Mouse (Mus musculus) midbrain, postnatal 0 days (tissue): Measurements from ENCODE around the gene Aacs. TPM values are rescaled to one million over a fixed set of nuclear protein-coding genes. Genes with fewer than 3 reads are reported as not detected.

Experiments used
- ATAC-seq: fragments of 200-750 bp; cut with Nextera tagmentation; 2 replicates; pipeline ENCODE4 v1.8.0; 2017; ENCODE audit warnings: moderate number of reproducible peaks, mild to moderate bottlenecking, moderate TSS enrichment, moderate library complexity; ENCODE audit not compliant: low FRiP score
- DNase-seq: peaks from one replicate; pipeline ENCODE4 v3.0.0-alpha.2; 2015; ENCODE audit warnings: low spot score
- H3K27ac ChIP-seq: fragments of 300-500 bp; sonication (generic); 2 replicates; pipeline ENCODE4 v1.5.1; 2014; ENCODE audit warnings: low read depth, mild to moderate bottlenecking, low read length, mixed read lengths
- H3K27me3 ChIP-seq: fragments of 300-500 bp; sonication (generic); 2 replicates; pipeline ENCODE4 v1.6.1; 2014; ENCODE audit warnings: low read length, control low read depth, mixed read lengths; ENCODE audit not compliant: insufficient read depth
- H3K36me3 ChIP-seq: fragments of 300-500 bp; sonication (generic); 2 replicates; pipeline ENCODE4 v1.6.1; 2014; ENCODE audit warnings: low read length, control low read depth, mixed read lengths; ENCODE audit not compliant: insufficient read depth
- H3K4me1 ChIP-seq: fragments of 300-500 bp; sonication (generic); 2 replicates; pipeline ENCODE4 v1.6.1; 2014; ENCODE audit warnings: mild to moderate bottlenecking, control low read depth, antibody characterized with exemption, low read length, mixed read lengths; ENCODE audit not compliant: insufficient read depth
- H3K4me2 ChIP-seq: fragments of 300-500 bp; sonication (generic); 2 replicates; pipeline ENCODE4 v1.6.1; 2014; ENCODE audit warnings: low read depth, mild to moderate bottlenecking, low read length, mixed read lengths; ENCODE audit not compliant: poor library complexity, severe bottlenecking
- H3K4me3 ChIP-seq: fragments of 300-500 bp; sonication (generic); 2 replicates; pipeline ENCODE4 v1.5.1; 2014; ENCODE audit warnings: low read depth, mild to moderate bottlenecking, low read length, moderate library complexity
- H3K9ac ChIP-seq: fragments of 300-500 bp; sonication (generic); replicated peaks from 2 replicates; pipeline ENCODE4 v1.6.1; 2014; ENCODE audit warnings: mild to moderate bottlenecking, low read length, moderate library complexity, mixed read lengths; ENCODE audit not compliant: poor library complexity, severe bottlenecking
- H3K9me3 ChIP-seq: fragments of 300-500 bp; sonication (generic); 2 replicates; pipeline ENCODE4 v1.6.1; 2016; ENCODE audit warnings: low read length, control low read depth
- CTCF ChIP-seq: IDR thresholded peaks from 2 replicates; pipeline ENCODE4 v1.5.1; 2016; ENCODE audit warnings: antibody characterized with exemption, mild to moderate bottlenecking
- WGBS: fragments of 180-500 bp; shearing (Covaris S2); extraction: QIAGEN DNeasy Blood & Tissue Kit; methylation state at CpG from one replicate; pipeline ENCODE4 v1.1.7; 2014; 5-methylcytosine and 5-hydroxymethylcytosine counted together
- polyA plus RNA-seq: library from polyadenylated mRNA; unstranded; fragments of >200 nt; fragmentation: Nextera tagmentation; extraction: Ambion mirVana; gene quantifications from 2 replicates; pipeline ENCODE4 v1.2.1, GENCODE M21; 2015
- total RNA-seq: library from RNA; depleted of rRNA; stranded (reverse); fragments of >200 nt; gene quantifications from 2 replicates; pipeline ENCODE4 v1.2.3, GENCODE M21; 2014

Aacs gene
- total and polyA plus RNA-seq, 2 experiments from 2014 or later, result 84.8 to 112 TPM

- DNase-seq (no peak), ATAC-seq (no peak)
- no peak overlapping the region for H3K4me2 ChIP-seq
- no peaks in the 10 kb centered on the region for H3K4me1 ChIP-seq
- 54% methylated on average over 5 of the region's 5 CpGs for WGBS
- peak; percentile 78 for TF ChIP-seq CTCF
- H3K9ac ChIP-seq, result no peak overlapping the region
- no peak overlapping the region for H3K4me3 ChIP-seq
- peaks cover 61% of the 10 kb centered on the region for H3K36me3 ChIP-seq
- H3K27me3 ChIP-seq, result no peaks in the 10 kb centered on the region
- H3K9me3 ChIP-seq, result no peaks in the 10 kb centered on the region
- no peak overlapping the region for H3K27ac ChIP-seq
Measured at GRCm38 (mm10) chr5:125509541-125509940, 33.9 kb downstream of the Aacs start.

DNA sequence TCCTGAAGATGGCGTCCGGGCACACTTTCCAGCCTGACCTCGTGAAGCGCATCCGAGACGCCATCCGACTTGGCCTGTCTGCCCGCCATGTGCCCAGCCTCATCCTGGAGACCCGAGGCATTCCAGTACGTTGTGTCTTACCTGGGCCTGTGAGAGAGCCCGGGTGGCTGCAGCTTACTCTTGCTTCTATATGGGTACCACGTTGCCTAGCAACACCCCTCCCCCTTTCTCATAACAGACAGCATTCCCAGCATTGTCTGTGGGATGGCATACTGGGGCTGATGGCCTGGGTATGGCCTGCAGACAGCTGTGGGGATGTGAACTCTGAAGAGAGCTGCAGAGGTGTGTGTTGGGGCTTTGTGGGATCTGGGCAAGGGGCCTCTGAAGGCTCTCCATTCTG, 39.4 kb downstream of the Aacs start:
- Histone ChIP-seq H3K27ac (no peak overlapping the region), H3K4me1 (no peaks in the 10 kb centered on the region), H3K9me3 (no peaks in the 10 kb centered on the region), H3K9ac (no peak overlapping the region), H3K4me3 (no peak overlapping the region), H3K27me3 (no peaks in the 10 kb centered on the region), H3K4me2 (no peak overlapping the region), H3K36me3 (peaks cover 63% of the 10 kb centered on the region)
- DNase-seq, result no peak
- no peak for ATAC-seq
- TF ChIP-seq CTCF, result no peak
- WGBS, result 84% methylated on average over 12 of the region's 12 CpGs

GRCm38 (mm10) chr5:125518640-125519039, 43.0 kb downstream of the Aacs start:
- 69% methylated on average over 5 of the region's 5 CpGs for WGBS
- Histone ChIP-seq H3K9ac (no peak overlapping the region), H3K4me2 (no peak overlapping the region), H3K9me3 (no peaks in the 10 kb centered on the region), H3K27me3 (no peaks in the 10 kb centered on the region), H3K27ac (no peak overlapping the region), H3K36me3 (peaks cover 37% of the 10 kb centered on the region), H3K4me1 (no peaks in the 10 kb centered on the region), H3K4me3 (no peak overlapping the region)
- ATAC-seq (no peak), DNase-seq (peak; percentile 55)
- peak; percentile 75 for TF ChIP-seq CTCF

- no peak overlapping the region for H3K4me3 ChIP-seq
- H3K36me3 ChIP-seq, result peaks cover 15% of the 10 kb centered on the region
- no peak overlapping the region for H3K4me2 ChIP-seq
- no peak for TF ChIP-seq CTCF
- H3K9me3 ChIP-seq, result no peaks in the 10 kb centered on the region
- H3K27ac ChIP-seq, result no peak overlapping the region
- ATAC-seq (no peak), DNase-seq (no peak)
- no peaks in the 10 kb centered on the region for H3K4me1 ChIP-seq
- H3K27me3 ChIP-seq, result no peaks in the 10 kb centered on the region
- no peak overlapping the region for H3K9ac ChIP-seq
- WGBS, result 25% methylated on average over 15 of the region's 15 CpGs
Measured at GRCm38 (mm10) chr5:125520930-125521590, 45.4 kb downstream of the Aacs start.

GRCm38 (mm10) chr5:125523361-125523760, 47.7 kb downstream of the Aacs start:
- H3K27me3 ChIP-seq, result no peaks in the 10 kb centered on the region
- H3K4me2 ChIP-seq, result no peak overlapping the region
- no peaks in the 10 kb centered on the region for H3K36me3 ChIP-seq
- DNase-seq (no peak), ATAC-seq (no peak)
- no peaks in the 10 kb centered on the region for H3K9me3 ChIP-seq
- no peak overlapping the region for H3K9ac ChIP-seq
- no peak overlapping the region for H3K27ac ChIP-seq
- WGBS, result 89% methylated on average over 2 of the region's 2 CpGs
- no peak overlapping the region for H3K4me3 ChIP-seq
- TF ChIP-seq CTCF, result no peak
- no peaks in the 10 kb centered on the region for H3K4me1 ChIP-seq

DNA sequence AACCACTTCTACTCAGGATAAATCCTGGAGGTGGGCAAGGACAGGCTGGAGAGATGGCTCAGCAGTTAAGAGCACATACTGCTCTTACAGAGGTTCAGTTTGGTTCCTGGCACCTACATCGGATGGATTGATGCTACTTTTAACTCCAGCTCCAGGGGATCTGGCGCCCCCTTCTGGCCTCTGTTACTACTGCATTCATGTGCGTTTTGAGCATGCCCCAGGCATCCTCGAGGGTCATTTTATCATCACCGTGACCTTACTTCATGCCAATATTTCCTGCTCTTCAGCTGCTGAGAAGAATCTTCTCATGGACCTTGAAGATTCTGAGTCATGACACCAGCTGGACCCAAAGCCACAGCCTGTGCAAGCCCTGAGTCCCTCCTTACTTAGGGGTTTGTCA, 49.9 kb downstream of the Aacs start:
- Histone ChIP-seq H3K27ac (no peak overlapping the region), H3K36me3 (no peaks in the 10 kb centered on the region), H3K4me2 (no peak overlapping the region), H3K9ac (no peak overlapping the region), H3K4me1 (no peaks in the 10 kb centered on the region), H3K4me3 (no peak overlapping the region), H3K27me3 (0 out of 2 replicates have a peak, but pooled peaks cover under 1% of the 10 kb centered on the region), H3K9me3 (no peaks in the 10 kb centered on the region)
- 64% methylated on average over 5 of the region's 5 CpGs for WGBS
- TF ChIP-seq CTCF, result peak; percentile 56
- no peak for ATAC-seq
- DNase-seq, result no peak
